Mouse (Mus musculus): Measurements from ENCODE around the gene Thap12.

- TF ChIP-seq EP300 (IDR thresholded peaks at IDR 0.05; ENCODE audit: low read depth in 1 of 2, low read length in 2 of 2) (no peak), CTCF (IDR thresholded peaks at IDR 0.05 in 2 of 3, conservative IDR thresholded peaks at IDR 0.05 in 1 of 3; ENCODE audit: control insufficient read depth in 1 of 3, insufficient read depth in 1 of 3, low read depth in 2 of 3, low read length in 3 of 3, poor library complexity in 1 of 3, severe bottlenecking in 1 of 3) (no peak), NRF1 (IDR thresholded peaks at IDR 0.05; ENCODE audit: insufficient read depth, low read depth, low read length, poor library complexity, severe bottlenecking) (no peak), MAX (IDR thresholded peaks at IDR 0.05; ENCODE audit: low read length) (no peak), POLR2AphosphoS5 (IDR thresholded peaks at IDR 0.05; ENCODE audit: borderline replicate concordance, low read depth, low read length) (no peak), RCOR1 (IDR thresholded peaks at IDR 0.05; ENCODE audit: low read depth, low read length) (no peak)
Observed at GRCm38 (mm10) chr7:98719761-98720160, 16.9 kb downstream of the Thap12 start.
